Mouse (Mus musculus): ENCODE data around the gene Il11ra1. TPM values are rescaled to one million over a fixed set of nuclear protein-coding genes. Genes with fewer than 3 reads are reported as not detected.
"Not testable (repeated sequence)": the region's sequence is repeated elsewhere in the genome, so short reads cannot be mapped to it uniquely, and the experiment has no call there.

The Il11ra1 gene
- polyA plus RNA-seq (2014; fragmentation: Nextera tagmentation; extraction: Ambion mirVana), result 122 and 125 TPM in 2 replicates

- WGBS, result 75% methylated on average over 9 of the region's 10 CpGs
- H3K27ac ChIP-seq (ENCODE audit: low read depth, low read length); H3K4me3 ChIP-seq (ENCODE audit: low read length); H3K36me3 ChIP-seq (ENCODE audit: control insufficient read depth, insufficient read depth, low read length); H3K9me3 ChIP-seq (ENCODE audit: control insufficient read depth, low read length); H3K4me2 ChIP-seq (replicated peaks; ENCODE audit: low read depth, low read length); H3K4me1 ChIP-seq (ENCODE audit: control insufficient read depth, insufficient read depth, low read length); H3K27me3 ChIP-seq (ENCODE audit: control insufficient read depth, insufficient read depth, low read length); H3K9ac ChIP-seq (ENCODE audit: low read depth, low read length); ATAC-seq (ENCODE audit: low FRiP score, low TSS enrichment): not testable (repeated sequence)
These were observed at the start of gene Il11ra1 for GRCm38 (mm10) chr4:41699783-41700182. Il11ra1 (plus strand) TSS chr4:41699989.

GRCm38 (mm10) chr4:41653296-41653695 lies 46.5 kb upstream of the Il11ra1 start:
- peaks cover 4% of the 10 kb centered on the region; the same call in 1 of the 2 replicates for H3K4me1 ChIP-seq (ENCODE audit: control insufficient read depth, insufficient read depth, low read length)
- H3K27ac ChIP-seq (ENCODE audit: low read depth, low read length), result no peak overlapping the region
- H3K36me3 ChIP-seq (ENCODE audit: control insufficient read depth, insufficient read depth, low read length), result peaks cover 12% of the 10 kb centered on the region; the same call in 1 of the 2 replicates
- peak; percentile 41 for ATAC-seq (ENCODE audit: low FRiP score, low TSS enrichment)
- no peaks in the 10 kb centered on the region; the same call in 1 of the 2 replicates for H3K27me3 ChIP-seq (ENCODE audit: control insufficient read depth, insufficient read depth, low read length)
- no peak overlapping the region for H3K4me3 ChIP-seq (ENCODE audit: low read length)
- H3K9me3 ChIP-seq (ENCODE audit: control insufficient read depth, low read length), result no peaks in the 10 kb centered on the region
- no peak overlapping the region for H3K4me2 ChIP-seq (replicated peaks; ENCODE audit: low read depth, low read length)
- WGBS, result 38% methylated on average over 6 of the region's 6 CpGs
- no peak overlapping the region for H3K9ac ChIP-seq (ENCODE audit: low read depth, low read length)

GRCm38 (mm10) chr4:41653730-41654129 lies 46.1 kb upstream of the Il11ra1 start:
- Histone ChIP-seq H3K4me2 (replicated peaks; ENCODE audit: low read depth, low read length) (no peak overlapping the region), H3K9ac (ENCODE audit: low read depth, low read length) (no peak overlapping the region), H3K4me3 (ENCODE audit: low read length) (no peak overlapping the region), H3K27ac (ENCODE audit: low read depth, low read length) (no peak overlapping the region), H3K4me1 (ENCODE audit: control insufficient read depth, insufficient read depth, low read length) (peaks cover 5% of the 10 kb centered on the region; the same call in 1 of the 2 replicates), H3K27me3 (ENCODE audit: control insufficient read depth, insufficient read depth, low read length) (no peaks in the 10 kb centered on the region; the same call in 1 of the 2 replicates), H3K9me3 (ENCODE audit: control insufficient read depth, low read length) (no peaks in the 10 kb centered on the region), H3K36me3 (ENCODE audit: control insufficient read depth, insufficient read depth, low read length) (peaks cover 12% of the 10 kb centered on the region; the same call in 1 of the 2 replicates)
- ATAC-seq (ENCODE audit: low FRiP score, low TSS enrichment), result 0 out of 2 replicates have a peak, but pooled peaks have one; percentile 3
- WGBS, result 48% methylated on average over 6 of the region's 6 CpGs

GRCm38 (mm10) chr4:41654217-41654616 lies 45.6 kb upstream of the Il11ra1 start:
- no peak overlapping the region for H3K4me2 ChIP-seq (replicated peaks; ENCODE audit: low read depth, low read length)
- no peaks in the 10 kb centered on the region for H3K9me3 ChIP-seq (ENCODE audit: control insufficient read depth, low read length)
- 12% methylated on average over 7 of the region's 7 CpGs for WGBS
- no peaks in the 10 kb centered on the region for H3K27me3 ChIP-seq (ENCODE audit: control insufficient read depth, insufficient read depth, low read length)
- no peak overlapping the region for H3K9ac ChIP-seq (ENCODE audit: low read depth, low read length)
- H3K4me1 ChIP-seq (ENCODE audit: control insufficient read depth, insufficient read depth, low read length), result peaks cover 10% of the 10 kb centered on the region
- peaks cover 12% of the 10 kb centered on the region; the same call in 1 of the 2 replicates for H3K36me3 ChIP-seq (ENCODE audit: control insufficient read depth, insufficient read depth, low read length)
- ATAC-seq (ENCODE audit: low FRiP score, low TSS enrichment), result peak; percentile 13; the same call in 1 of the 2 replicates
- no peak overlapping the region for H3K27ac ChIP-seq (ENCODE audit: low read depth, low read length)
- H3K4me3 ChIP-seq (ENCODE audit: low read length), result no peak overlapping the region

GRCm38 (mm10) chr4:41655525-41655924 lies 44.3 kb upstream of the Il11ra1 start:
- no peak overlapping the region for H3K27ac ChIP-seq (ENCODE audit: low read depth, low read length)
- no peaks in the 10 kb centered on the region for H3K27me3 ChIP-seq (ENCODE audit: control insufficient read depth, insufficient read depth, low read length)
- H3K36me3 ChIP-seq (ENCODE audit: control insufficient read depth, insufficient read depth, low read length), result peaks cover 12% of the 10 kb centered on the region; the same call in 1 of the 2 replicates
- no peaks in the 10 kb centered on the region for H3K9me3 ChIP-seq (ENCODE audit: control insufficient read depth, low read length)
- H3K4me2 ChIP-seq (replicated peaks; ENCODE audit: low read depth, low read length), result no peak overlapping the region
- 85% methylated on average over 2 of the region's 2 CpGs for WGBS
- peaks cover 22% of the 10 kb centered on the region for H3K4me1 ChIP-seq (ENCODE audit: control insufficient read depth, insufficient read depth, low read length)
- H3K9ac ChIP-seq (ENCODE audit: low read depth, low read length), result no peak overlapping the region
- ATAC-seq (ENCODE audit: low FRiP score, low TSS enrichment), result no peak
- H3K4me3 ChIP-seq (ENCODE audit: low read length), result no peak overlapping the region

GRCm38 (mm10) chr4:41658566-41659384 lies 41.0 kb upstream of the Il11ra1 start:
- Histone ChIP-seq H3K4me1 (ENCODE audit: control insufficient read depth, insufficient read depth, low read length) (peaks cover 52% of the 10 kb centered on the region), H3K4me2 (replicated peaks; ENCODE audit: low read depth, low read length) (peak overlapping the region; percentile 8; the same call in 1 of the 2 replicates), H3K27me3 (ENCODE audit: control insufficient read depth, insufficient read depth, low read length) (no peaks in the 10 kb centered on the region), H3K4me3 (ENCODE audit: low read length) (no peak overlapping the region), H3K9me3 (ENCODE audit: control insufficient read depth, low read length) (no peaks in the 10 kb centered on the region), H3K9ac (ENCODE audit: low read depth, low read length) (no peak overlapping the region), H3K27ac (ENCODE audit: low read depth, low read length) (peak overlapping the region; percentile 52; the same call in 1 of the 2 replicates), H3K36me3 (ENCODE audit: control insufficient read depth, insufficient read depth, low read length) (peaks cover 12% of the 10 kb centered on the region; the same call in 1 of the 2 replicates)
- 16% methylated on average over 23 of the region's 25 CpGs for WGBS
- peak; percentile 41; the same call in 1 of the 2 replicates for ATAC-seq (ENCODE audit: low FRiP score, low TSS enrichment)

- Histone ChIP-seq H3K27ac (ENCODE audit: low read depth, low read length) (0 out of 2 replicates have a peak overlapping the region, but pooled peaks have one; percentile 52), H3K4me1 (ENCODE audit: control insufficient read depth, insufficient read depth, low read length) (peaks cover 59% of the 10 kb centered on the region), H3K9me3 (ENCODE audit: control insufficient read depth, low read length) (no peaks in the 10 kb centered on the region), H3K27me3 (ENCODE audit: control insufficient read depth, insufficient read depth, low read length) (no peaks in the 10 kb centered on the region), H3K36me3 (ENCODE audit: control insufficient read depth, insufficient read depth, low read length) (peaks cover 12% of the 10 kb centered on the region; the same call in 1 of the 2 replicates), H3K4me3 (ENCODE audit: low read length) (no peak overlapping the region), H3K9ac (ENCODE audit: low read depth, low read length) (no peak overlapping the region), H3K4me2 (replicated peaks; ENCODE audit: low read depth, low read length) (no peak overlapping the region)
- WGBS, result 57% methylated on average over 13 of the region's 13 CpGs
- no peak for ATAC-seq (ENCODE audit: low FRiP score, low TSS enrichment)
These were observed 40.2 kb upstream of the Il11ra1 start for GRCm38 (mm10) chr4:41659556-41659955.

- no peaks in the 10 kb centered on the region for H3K9me3 ChIP-seq (ENCODE audit: control insufficient read depth, low read length)
- no peak overlapping the region for H3K4me3 ChIP-seq (ENCODE audit: low read length)
- H3K4me2 ChIP-seq (replicated peaks; ENCODE audit: low read depth, low read length), result no peak overlapping the region
- H3K27ac ChIP-seq (ENCODE audit: low read depth, low read length), result no peak overlapping the region
- H3K9ac ChIP-seq (ENCODE audit: low read depth, low read length), result no peak overlapping the region
- H3K4me1 ChIP-seq (ENCODE audit: control insufficient read depth, insufficient read depth, low read length), result peaks cover 72% of the 10 kb centered on the region
- ATAC-seq (ENCODE audit: low FRiP score, low TSS enrichment), result 0 out of 2 replicates have a peak, but pooled peaks have one; percentile 5
- H3K36me3 ChIP-seq (ENCODE audit: control insufficient read depth, insufficient read depth, low read length), result peaks cover 12% of the 10 kb centered on the region; the same call in 1 of the 2 replicates
- 10% methylated on average over 11 of the region's 11 CpGs for WGBS
- no peaks in the 10 kb centered on the region for H3K27me3 ChIP-seq (ENCODE audit: control insufficient read depth, insufficient read depth, low read length)
These were observed 38.8 kb upstream of the Il11ra1 start for GRCm38 (mm10) chr4:41660851-41661430.
